Mouse (Mus musculus): ENCODE measurements around the gene Cenpp. TPM values are rescaled to one million over a fixed set of nuclear protein-coding genes. Genes with fewer than 3 reads are reported as not detected.
"Not testable (repeated sequence)": the region's sequence is repeated elsewhere in the genome, so short reads cannot be mapped to it uniquely, and the experiment has no call there.

Gene Cenpp
- total RNA-seq, 2 experiments from 2014 or later = 75.9 to 87.2 TPM

GRCm38 (mm10) chr13:49617021-49617420, 35.6 kb downstream of the Cenpp start:
- peak; percentile 68 for ATAC-seq (replicated peaks; ENCODE audit: low FRiP score, poor library complexity, severe bottlenecking)

DNA sequence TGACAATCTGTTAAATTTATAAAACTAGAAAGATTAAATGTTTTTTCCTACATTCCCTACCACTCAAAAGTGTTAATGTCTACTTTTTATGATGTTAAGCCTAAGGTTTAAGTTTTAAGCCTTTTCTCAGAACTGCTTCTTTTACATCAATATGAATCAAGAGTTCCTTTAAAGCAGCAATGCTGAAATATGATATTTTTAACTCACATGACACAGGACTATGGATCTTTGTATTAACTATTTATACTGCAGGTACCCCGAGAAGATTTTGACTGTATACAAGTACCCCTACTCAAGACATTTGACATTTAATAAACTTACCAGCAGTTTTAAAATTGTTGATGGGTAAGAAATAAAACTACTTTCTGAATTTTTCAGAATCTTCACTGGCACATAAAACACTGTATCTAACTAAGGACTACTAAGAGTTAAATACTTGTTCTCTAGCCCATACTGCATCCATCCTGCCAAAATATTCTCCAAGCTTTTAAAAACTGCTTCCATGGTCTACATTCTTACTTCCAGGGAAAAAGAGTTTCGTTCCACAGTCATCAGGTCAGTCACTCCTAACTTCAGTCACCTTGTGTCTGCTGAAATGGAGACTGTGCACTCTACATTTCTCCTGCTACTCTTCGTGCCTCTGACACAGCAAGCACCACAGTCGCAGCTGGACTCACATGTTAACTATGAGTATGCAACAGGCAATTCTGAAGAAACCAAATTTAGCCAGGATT, 43.8 kb downstream of the Cenpp start:
- no peak for ATAC-seq (replicated peaks; ENCODE audit: low FRiP score, poor library complexity, severe bottlenecking)

GRCm38 (mm10) chr13:49607714-49608113, 44.9 kb downstream of the Cenpp start, which contains the start of gene Ogn:
TSS of gene Ogn (plus strand) at chr13:49608046.
- ATAC-seq (replicated peaks; ENCODE audit: low FRiP score, poor library complexity, severe bottlenecking) = no peak

DNA sequence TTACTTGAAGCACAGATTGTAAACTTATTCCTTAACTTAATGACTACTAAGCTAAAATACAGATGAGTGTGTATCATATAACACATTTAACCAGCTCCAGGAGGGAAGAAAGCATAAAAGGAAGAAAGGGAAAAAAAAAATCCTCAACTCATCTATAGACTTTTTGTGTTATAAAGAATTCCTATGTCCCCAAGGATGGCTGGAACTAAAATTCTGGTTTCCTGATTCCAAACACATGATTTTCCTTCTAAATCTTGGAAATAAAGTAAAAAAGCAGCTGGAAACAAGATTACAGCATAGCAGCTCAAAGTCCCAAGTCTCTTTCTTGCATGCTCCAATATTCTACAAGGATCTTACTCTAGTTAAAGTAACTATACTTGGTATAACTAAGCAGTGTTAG, 49.0 kb downstream of the Cenpp start:
- ATAC-seq (replicated peaks; ENCODE audit: low FRiP score, poor library complexity, severe bottlenecking) = no peak

- not testable (repeated sequence) for ATAC-seq (replicated peaks; ENCODE audit: low FRiP score, poor library complexity, severe bottlenecking)
These were observed 50.0 kb downstream of the Cenpp start for GRCm38 (mm10) chr13:49602541-49602940.

GRCm38 (mm10) chr13:49586062-49586461, 66.5 kb downstream of the Cenpp start:
- ATAC-seq (replicated peaks; ENCODE audit: low FRiP score, poor library complexity, severe bottlenecking) = no peak

GRCm38 (mm10) chr13:49584307-49585005, 68.1 kb downstream of the Cenpp start:
- no peak for ATAC-seq (replicated peaks; ENCODE audit: low FRiP score, poor library complexity, severe bottlenecking)

GRCm38 (mm10) chr13:49583859-49584258, 68.7 kb downstream of the Cenpp start:
- no peak for ATAC-seq (replicated peaks; ENCODE audit: low FRiP score, poor library complexity, severe bottlenecking)

DNA sequence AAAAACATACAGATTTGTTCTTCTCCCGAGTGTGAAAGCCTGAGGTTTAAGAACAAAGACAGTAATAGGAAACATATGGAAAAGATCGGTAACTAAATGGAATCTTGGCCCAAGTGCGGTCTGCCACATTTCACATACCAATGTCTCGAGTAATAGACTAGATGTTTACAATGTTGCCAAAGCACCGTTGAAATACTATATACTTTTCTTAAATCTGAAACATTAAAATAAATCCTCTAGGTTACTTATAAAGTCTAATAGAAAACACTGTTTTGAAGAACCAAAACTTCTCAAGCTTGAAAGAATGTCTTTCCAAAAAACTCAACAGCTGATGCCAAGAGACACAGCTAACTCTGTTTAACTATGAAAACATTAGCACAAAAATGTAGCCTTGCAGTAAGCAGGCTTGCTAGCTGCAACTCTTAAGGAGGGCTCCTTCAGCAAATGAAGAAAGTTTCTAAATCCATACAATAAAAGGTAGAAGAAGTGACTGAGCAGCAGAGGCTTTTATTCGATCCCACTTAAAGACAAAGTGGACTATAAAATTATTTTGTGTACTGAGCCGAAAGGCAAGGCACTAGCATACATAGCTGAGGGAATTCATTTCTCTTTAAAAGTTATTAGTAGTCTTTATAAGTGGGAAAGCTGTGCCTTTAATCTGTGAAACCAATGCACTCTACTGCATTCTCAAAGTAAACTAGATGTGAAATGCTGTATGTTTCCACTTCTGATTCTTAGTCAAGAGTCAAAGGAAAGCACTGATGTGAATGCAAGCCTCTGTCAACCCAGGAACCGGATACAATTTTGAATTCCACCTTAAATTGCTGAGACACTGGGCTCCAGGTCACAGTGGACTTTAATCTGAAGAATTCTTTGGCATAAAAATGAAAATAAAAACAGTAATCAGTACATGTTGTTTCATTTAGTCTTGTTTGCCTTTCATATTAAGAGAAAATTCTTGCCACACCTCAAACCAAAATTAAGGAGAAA, 70.7 kb downstream of the Cenpp start, which contains the start of gene Omd:
Gene Omd, plus strand, starts transcription at position 922 of the 990 bp plus-strand sequence.
- ATAC-seq (replicated peaks; ENCODE audit: low FRiP score, poor library complexity, severe bottlenecking) = no peak

- ATAC-seq (replicated peaks; ENCODE audit: low FRiP score, poor library complexity, severe bottlenecking) = peak; percentile 63
These were observed 81.2 kb downstream of the Cenpp start for GRCm38 (mm10) chr13:49571418-49571817.

DNA sequence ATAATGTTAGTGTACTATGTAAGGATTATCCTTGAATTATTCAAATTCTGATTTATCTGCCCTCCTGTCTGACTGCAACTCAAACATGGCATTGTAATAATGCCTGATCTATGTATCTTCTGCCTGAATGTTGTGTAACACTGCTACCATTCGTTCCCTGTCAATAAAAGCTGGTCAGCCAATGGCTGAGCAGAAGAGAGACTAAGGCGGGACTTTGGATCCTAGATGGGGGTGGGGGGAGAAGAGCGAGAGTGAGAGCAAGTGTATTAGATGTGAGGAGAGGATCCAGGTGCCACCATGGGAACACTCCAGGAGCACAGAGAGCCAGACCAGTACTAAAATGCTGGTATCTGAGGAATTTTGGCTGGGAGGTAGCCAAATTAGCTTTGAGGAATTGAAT, 82.2 kb downstream of the Cenpp start:
- ATAC-seq (replicated peaks; ENCODE audit: low FRiP score, poor library complexity, severe bottlenecking) = peak; percentile 57; the same call in 1 of the 2 replicates

DNA sequence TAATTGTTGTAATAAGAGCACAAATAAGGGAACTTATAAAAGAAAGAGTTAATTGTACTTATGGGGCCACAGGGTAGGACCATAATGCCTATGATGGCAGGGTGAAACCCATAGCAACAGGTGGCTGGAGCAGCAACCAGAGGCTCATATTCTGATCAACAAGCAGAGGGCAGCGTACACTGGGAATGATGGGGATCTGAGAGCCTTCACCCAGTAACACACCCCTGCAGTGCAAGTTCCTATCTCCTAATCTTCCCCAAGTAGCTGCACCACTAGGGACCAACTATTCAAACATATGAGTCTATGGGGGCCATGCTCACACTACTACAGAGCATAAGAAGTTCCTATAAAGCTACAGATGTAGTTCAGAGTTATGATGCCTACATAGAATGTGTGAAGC, 88.2 kb downstream of the Cenpp start:
- no peak for ATAC-seq (replicated peaks; ENCODE audit: low FRiP score, poor library complexity, severe bottlenecking)

- ATAC-seq (replicated peaks; ENCODE audit: low FRiP score, poor library complexity, severe bottlenecking) = no peak
These were observed 91.7 kb downstream of the Cenpp start for GRCm38 (mm10) chr13:49560886-49561285.

- no peak for ATAC-seq (replicated peaks; ENCODE audit: low FRiP score, poor library complexity, severe bottlenecking)
These were observed 93.4 kb downstream of the Cenpp start for GRCm38 (mm10) chr13:49559185-49559584.

DNA sequence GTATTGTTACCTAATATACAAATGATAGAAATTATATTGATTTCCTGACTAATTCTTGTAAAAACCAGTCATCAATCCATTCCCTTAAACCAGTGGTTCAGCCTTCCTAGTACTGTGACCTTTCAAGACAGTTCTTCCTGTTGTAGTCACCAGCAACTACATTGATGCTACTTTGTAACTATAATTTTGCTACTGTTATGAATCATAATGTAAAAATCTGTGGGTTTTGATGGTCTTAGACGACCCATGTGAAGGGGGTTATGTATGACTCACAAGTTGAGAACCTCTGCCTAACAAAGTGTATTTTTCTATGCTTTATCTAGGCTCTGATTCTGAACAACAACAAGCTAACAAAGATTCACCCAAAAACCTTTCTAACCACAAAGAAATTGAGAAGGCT, 95.7 kb downstream of the Cenpp start:
- ATAC-seq (replicated peaks; ENCODE audit: low FRiP score, poor library complexity, severe bottlenecking) = no peak

GRCm38 (mm10) chr13:49556203-49556602, 96.4 kb downstream of the Cenpp start:
- ATAC-seq (replicated peaks; ENCODE audit: low FRiP score, poor library complexity, severe bottlenecking) = no peak

- no peak for ATAC-seq (replicated peaks; ENCODE audit: low FRiP score, poor library complexity, severe bottlenecking)
These were observed 98.1 kb downstream of the Cenpp start for GRCm38 (mm10) chr13:49554519-49554918.

DNA sequence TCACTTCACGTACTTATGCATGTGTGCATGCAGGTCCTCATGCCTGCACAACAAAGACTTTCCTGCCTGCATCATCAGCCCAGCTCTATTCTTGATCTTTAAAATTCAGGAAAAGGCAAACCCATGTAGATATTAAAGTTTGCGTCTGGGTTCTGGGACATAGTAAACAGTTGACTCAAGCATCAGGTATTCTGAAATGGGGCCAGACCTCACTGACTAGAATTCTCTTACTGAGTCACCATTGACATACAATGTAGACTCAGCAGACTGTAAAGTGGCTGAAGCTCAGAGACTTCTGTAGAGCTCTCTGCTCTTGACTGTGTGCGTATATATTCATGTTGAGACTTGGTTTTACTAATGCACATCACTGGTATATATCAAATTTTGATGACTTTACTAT, 103.0 kb downstream of the Cenpp start:
- no peak for ATAC-seq (replicated peaks; ENCODE audit: low FRiP score, poor library complexity, severe bottlenecking)

- ATAC-seq (replicated peaks; ENCODE audit: low FRiP score, poor library complexity, severe bottlenecking) = no peak
These were observed 104.9 kb downstream of the Cenpp start for GRCm38 (mm10) chr13:49547563-49548150.

- ATAC-seq (replicated peaks; ENCODE audit: low FRiP score, poor library complexity, severe bottlenecking) = no peak
These were observed 106.1 kb downstream of the Cenpp start for GRCm38 (mm10) chr13:49546517-49546916.
